Mouse (Mus musculus) thymus, adult 2 months (tissue): ENCODE results near the gene Gatad2b.

Source experiments
- CTCF ChIP-seq: fragments of 200-500 bp; IDR thresholded peaks from 2 replicates; pipeline ENCODE4 v1.5.1; 2012; ENCODE audit warnings: mild to moderate bottlenecking, control low read depth, low read length, moderate library complexity, borderline replicate concordance; ENCODE audit not compliant: control insufficient read depth, poor library complexity, insufficient read depth; ENCODE audit errors: extremely low read depth
- POLR2A ChIP-seq: fragments of 200-500 bp; IDR thresholded peaks from 2 replicates; pipeline ENCODE4 v1.6.1; 2012; ENCODE audit warnings: mild to moderate bottlenecking, low read length, control low read depth, moderate library complexity; ENCODE audit not compliant: control insufficient read depth, poor library complexity, insufficient read depth; ENCODE audit errors: extremely low read depth

DNA sequence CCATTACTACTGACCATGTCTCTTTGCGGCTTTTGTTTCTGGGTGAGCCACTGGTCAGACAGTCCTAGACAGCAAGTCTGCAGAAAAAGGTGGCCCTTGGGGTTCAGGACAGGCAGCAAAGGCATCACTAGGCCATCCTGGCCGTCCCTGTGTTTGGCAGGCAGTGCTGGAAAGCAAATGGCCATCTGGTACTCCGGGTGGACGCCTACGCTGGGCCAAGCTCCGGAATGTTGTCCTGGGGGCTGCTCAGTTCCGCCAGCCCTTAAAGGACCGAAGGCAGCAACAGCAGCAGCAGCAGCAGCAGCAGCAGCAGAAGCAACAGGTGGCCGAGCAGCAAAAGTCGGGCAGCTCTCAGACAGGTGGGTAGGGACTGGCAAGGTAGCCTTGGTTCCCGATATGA lies 17.7 kb upstream of the Gatad2b start:
- TF ChIP-seq CTCF (no peak), POLR2A (no peak)
